Mouse (Mus musculus): ENCODE measurements around the gene Hspd1.
"Not testable (repeated sequence)": the region's sequence is repeated elsewhere in the genome, so short reads cannot be mapped to it uniquely, and the experiment has no call there.

Gene Hspd1

GRCm38 (mm10) chr1:55087932-55088610 lies at the start of gene Hspd1, which contains the start of gene Hspe1:
Gene Hspd1, minus strand, starts transcription at chr1:55088243.
Gene Hspe1, plus strand, starts transcription at chr1:55088132.
- peak; percentile 96 to 97 for DNase-seq (ENCODE audit: low read depth in 2 of 2, low spot score in 2 of 2)

- DNase-seq (ENCODE audit: low read depth in 2 of 2, low spot score in 2 of 2) = no peak
These were observed 47.8 kb upstream of the Hspd1 start for GRCm38 (mm10) chr1:55135846-55136245.

GRCm38 (mm10) chr1:55134301-55134700 lies 46.3 kb upstream of the Hspd1 start:
- no peak for DNase-seq (ENCODE audit: low read depth in 2 of 2, low spot score in 2 of 2)

DNA sequence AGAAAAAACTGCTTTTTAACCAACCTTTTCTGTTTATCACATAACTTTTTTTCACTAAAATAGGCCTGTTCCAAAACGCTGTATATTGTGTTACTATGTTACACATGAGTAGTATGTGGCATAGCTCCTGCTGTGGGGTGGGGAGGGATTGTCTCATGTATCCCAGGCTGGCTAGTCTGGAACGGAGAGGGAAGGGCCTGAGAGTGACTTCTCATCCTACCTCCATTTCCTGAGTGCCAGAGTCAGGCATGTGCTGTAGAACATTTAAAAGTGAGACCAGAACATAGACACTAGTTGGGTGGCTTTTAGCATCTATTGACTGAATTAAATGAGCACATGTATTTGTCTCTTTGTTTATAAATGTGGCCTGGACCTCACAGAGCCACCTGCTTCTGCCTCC lies 45.1 kb upstream of the Hspd1 start:
- DNase-seq (ENCODE audit: low read depth in 2 of 2, low spot score in 2 of 2) = no peak

- DNase-seq (ENCODE audit: low read depth in 2 of 2, low spot score in 2 of 2) = no peak
These were observed 44.3 kb upstream of the Hspd1 start for GRCm38 (mm10) chr1:55132308-55132707.

- no peak for DNase-seq (ENCODE audit: low read depth in 2 of 2, low spot score in 2 of 2)
These were observed 43.5 kb upstream of the Hspd1 start for GRCm38 (mm10) chr1:55131424-55132014.

GRCm38 (mm10) chr1:55130943-55131401 lies 42.9 kb upstream of the Hspd1 start, which contains the start of gene Mob4:
Gene Mob4, plus strand, starts transcription at chr1:55131231.
- peak; percentile 84 to 85 for DNase-seq (ENCODE audit: low read depth in 2 of 2, low spot score in 2 of 2)

DNA sequence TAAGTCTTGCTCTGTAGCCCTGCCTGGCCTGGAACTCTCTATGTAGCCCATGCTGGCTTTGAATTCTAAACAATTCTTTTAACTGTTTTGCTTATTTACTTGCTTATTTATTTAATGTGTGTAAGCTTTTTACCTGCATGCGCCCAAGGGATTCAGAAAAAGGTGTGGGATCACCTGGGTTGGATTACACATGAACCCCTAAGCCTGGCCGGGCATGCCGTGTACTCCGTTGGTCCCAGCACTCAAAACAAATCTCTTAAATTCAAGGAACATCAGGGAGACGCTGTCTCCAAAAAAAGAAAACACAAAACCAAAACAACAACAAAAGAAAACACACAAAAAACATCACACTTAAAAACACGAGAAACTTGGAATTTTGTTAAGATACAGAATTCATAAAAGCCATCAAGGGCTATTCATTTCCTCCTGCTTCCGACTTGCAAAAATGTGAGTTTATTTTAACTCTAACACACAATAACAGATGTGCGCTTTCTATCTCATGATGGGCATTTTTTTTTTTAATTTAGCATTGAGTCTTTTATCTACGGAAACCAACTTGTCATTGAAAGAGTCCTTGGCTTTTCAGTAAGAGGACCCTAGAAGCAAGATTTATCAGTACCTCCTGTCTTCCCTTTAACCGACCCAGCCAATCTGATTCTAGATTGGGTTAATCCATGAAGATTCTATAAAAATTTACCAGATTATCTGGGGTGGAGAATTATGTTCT lies 42.3 kb upstream of the Hspd1 start:
- no peak for DNase-seq (ENCODE audit: low read depth in 2 of 2, low spot score in 2 of 2)

- DNase-seq (ENCODE audit: low read depth in 2 of 2, low spot score in 2 of 2) = no peak
These were observed 41.7 kb upstream of the Hspd1 start for GRCm38 (mm10) chr1:55129716-55130115.

DNA sequence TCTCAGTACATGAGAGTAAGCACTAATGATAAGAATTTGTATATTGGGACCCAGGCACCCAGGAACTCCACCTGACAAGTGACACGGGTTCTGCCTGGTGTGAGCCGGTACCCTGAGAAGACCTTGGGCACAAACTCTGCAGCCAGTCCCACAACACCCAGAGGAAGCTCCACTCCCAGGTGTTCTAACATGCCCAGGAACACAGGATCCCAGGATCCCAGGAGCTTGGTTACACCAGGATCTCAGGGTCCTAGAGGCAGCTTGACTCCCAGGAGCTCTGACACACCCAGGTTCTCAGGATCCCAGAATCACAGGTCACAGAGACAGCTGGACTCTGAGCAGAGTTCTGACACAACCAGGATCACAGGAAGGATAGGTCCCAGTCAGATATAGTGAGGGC lies 36.1 kb upstream of the Hspd1 start:
- DNase-seq (ENCODE audit: low read depth in 2 of 2, low spot score in 2 of 2) = not testable (repeated sequence)

GRCm38 (mm10) chr1:55123561-55123960 lies 35.5 kb upstream of the Hspd1 start:
- no peak for DNase-seq (ENCODE audit: low read depth in 2 of 2, low spot score in 2 of 2)

GRCm38 (mm10) chr1:55123046-55123445 lies 35.0 kb upstream of the Hspd1 start:
- no peak for DNase-seq (ENCODE audit: low read depth in 2 of 2, low spot score in 2 of 2)

DNA sequence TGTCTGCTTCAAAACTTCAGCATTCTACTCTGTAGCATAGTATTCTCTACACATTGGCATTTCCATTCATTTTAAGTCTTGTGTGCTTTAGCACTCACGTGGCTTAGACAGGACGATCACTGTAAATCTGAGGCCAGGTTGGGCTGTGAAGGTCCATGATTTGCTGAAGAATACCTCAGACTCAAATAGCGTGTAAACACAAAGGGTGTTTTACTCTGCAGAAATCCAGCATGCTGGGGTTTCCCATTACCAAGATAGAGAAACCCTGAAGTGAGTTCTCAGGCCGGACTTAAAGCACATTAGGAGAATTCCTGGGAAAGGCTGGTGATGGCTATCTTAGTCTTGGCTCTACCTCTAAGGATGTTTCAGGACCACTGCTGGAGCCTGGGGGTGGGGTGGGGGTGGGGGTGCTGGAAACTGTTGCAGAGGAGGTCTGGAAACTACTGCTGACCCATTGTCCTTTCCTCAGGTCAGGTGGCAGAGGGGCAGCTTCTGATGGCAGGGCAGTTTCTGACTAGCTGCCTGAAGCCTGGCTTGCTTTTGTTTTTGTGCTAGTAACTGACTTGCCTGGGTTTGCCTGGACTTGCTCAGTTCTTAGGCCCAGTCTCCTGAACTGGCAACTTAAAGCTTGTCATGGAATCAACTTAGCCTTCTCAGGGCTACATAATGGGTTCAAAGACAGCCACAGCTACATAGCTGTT lies 21.2 kb upstream of the Hspd1 start:
- no peak for DNase-seq (ENCODE audit: low read depth in 2 of 2, low spot score in 2 of 2)

DNA sequence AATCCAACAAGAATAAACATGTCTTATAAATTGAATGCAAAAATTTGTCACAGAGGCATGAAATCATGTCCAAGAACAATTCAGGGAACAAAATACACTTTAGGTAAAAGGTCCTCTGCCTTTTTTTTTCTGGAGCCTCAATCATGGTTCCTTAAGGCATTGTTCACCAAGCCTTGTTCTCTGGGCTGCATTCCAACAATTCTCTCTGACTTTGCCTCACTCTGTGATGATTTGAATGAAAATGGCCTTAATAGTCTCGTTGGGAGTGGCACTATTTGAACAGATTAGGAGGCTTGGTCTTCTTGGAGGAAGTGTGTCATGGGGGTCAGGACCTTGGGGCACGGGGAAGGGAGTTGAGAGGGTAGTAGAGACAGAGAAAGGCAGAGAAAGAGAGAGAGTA lies 20.4 kb upstream of the Hspd1 start:
- DNase-seq (ENCODE audit: low read depth in 2 of 2, low spot score in 2 of 2) = no peak

GRCm38 (mm10) chr1:55107644-55108043 lies 19.6 kb upstream of the Hspd1 start:
- DNase-seq (ENCODE audit: low read depth in 2 of 2, low spot score in 2 of 2) = no peak

DNA sequence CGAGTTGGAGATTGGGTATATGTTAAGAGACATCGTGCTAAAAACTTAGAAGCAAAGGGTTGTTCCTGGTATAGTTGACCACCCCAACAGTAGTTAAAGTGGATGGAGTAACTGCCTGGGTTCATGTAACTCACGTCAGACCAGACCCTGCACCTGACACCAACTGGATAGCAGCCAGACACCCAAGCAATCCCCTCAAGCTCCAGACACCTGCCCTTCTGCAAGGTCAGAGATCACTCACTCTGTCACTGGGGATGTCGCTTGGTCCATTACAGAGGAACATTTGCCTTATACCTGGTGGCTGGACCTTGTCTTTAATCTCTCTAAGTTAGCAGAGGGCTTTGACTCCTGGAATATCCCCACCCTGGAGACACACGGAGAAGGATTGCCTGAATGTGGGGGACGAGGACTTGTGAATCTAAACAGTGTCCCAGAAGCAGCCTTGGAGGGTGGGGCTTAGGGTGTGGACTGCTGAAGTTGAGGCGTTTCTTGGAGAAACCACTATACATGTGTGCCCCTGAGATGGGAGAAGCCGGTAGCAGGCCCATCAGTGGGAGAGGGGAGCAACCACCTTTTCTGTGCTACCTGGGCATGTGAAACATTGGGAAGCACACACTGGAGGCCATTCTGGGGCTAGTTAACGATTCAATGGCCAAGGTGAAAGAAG lies 19.0 kb upstream of the Hspd1 start:
- no peak for DNase-seq (ENCODE audit: low read depth in 2 of 2, low spot score in 2 of 2)

DNA sequence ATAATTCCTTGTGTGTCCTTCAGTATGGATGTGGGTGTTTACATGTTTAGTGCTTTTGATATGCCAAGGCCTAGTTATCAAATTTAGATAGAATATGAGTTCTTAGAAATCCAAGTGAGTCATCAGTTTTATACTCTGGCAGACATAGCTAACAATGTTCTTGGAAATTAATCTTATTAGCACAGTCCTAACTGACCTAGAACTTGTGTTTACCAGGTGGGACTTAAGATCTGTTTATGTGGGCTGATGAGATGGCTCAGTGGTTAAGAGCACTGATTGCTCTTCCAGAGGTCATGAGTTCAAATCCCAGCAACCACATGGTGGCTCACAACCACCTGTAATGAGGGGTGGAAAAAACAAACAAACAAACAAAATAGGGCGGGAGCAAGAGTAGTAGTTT lies 4.4 kb upstream of the Hspd1 start:
- no peak for DNase-seq (ENCODE audit: low read depth in 2 of 2, low spot score in 2 of 2)

GRCm38 (mm10) chr1:55092056-55092455 lies 4.0 kb upstream of the Hspd1 start:
- DNase-seq (ENCODE audit: low read depth in 2 of 2, low spot score in 2 of 2) = no peak

- DNase-seq (ENCODE audit: low read depth in 2 of 2, low spot score in 2 of 2) = peak in 1 of 2 experiments; percentile 7
These were observed 1.5 kb upstream of the Hspd1 start for GRCm38 (mm10) chr1:55089498-55090064.

Data from CD8-positive naive resting alpha-beta T cell, adult 2 months (primary cell).